Mouse (Mus musculus): Measurements from ENCODE around the gene Eif3l.
"Not testable (repeated sequence)": the region's sequence is repeated elsewhere in the genome, so short reads cannot be mapped to it uniquely, and the experiment has no call there.

Eif3l gene

GRCm38 (mm10) chr15:79074913-79075532, at the start of gene Eif3l:
TSS of gene Eif3l (plus strand) at chr15:79075179.
- peak; percentile 81 for DNase-seq (ENCODE audit: low read depth, low spot score)

GRCm38 (mm10) chr15:79025687-79026308, 49.2 kb upstream of the Eif3l start:
- no peak for DNase-seq (ENCODE audit: low read depth, low spot score)

GRCm38 (mm10) chr15:79026511-79027290, 48.3 kb upstream of the Eif3l start:
- DNase-seq (ENCODE audit: low read depth, low spot score) = no peak

GRCm38 (mm10) chr15:79027291-79028205, 47.4 kb upstream of the Eif3l start:
- no peak for DNase-seq (ENCODE audit: low read depth, low spot score)

GRCm38 (mm10) chr15:79028237-79028738, 46.7 kb upstream of the Eif3l start, which contains the start of gene H1f0:
TSS of gene H1f0 (plus strand) at chr15:79028450.
- peak; percentile 85 for DNase-seq (ENCODE audit: low read depth, low spot score)

GRCm38 (mm10) chr15:79028823-79029484, 46.0 kb upstream of the Eif3l start:
- DNase-seq (ENCODE audit: low read depth, low spot score) = no peak

- no peak for DNase-seq (ENCODE audit: low read depth, low spot score)
These were observed 45.3 kb upstream of the Eif3l start for GRCm38 (mm10) chr15:79029519-79030241.

- peak; percentile 95 for DNase-seq (ENCODE audit: low read depth, low spot score)
These were observed 44.2 kb upstream of the Eif3l start for GRCm38 (mm10) chr15:79030551-79031435.

- DNase-seq (ENCODE audit: low read depth, low spot score) = not testable (repeated sequence)
These were observed 43.1 kb upstream of the Eif3l start for GRCm38 (mm10) chr15:79031908-79032307.

- DNase-seq (ENCODE audit: low read depth, low spot score) = peak; percentile 58
These were observed 37.1 kb upstream of the Eif3l start for GRCm38 (mm10) chr15:79037913-79038328.

- no peak for DNase-seq (ENCODE audit: low read depth, low spot score)
These were observed 36.6 kb upstream of the Eif3l start for GRCm38 (mm10) chr15:79038331-79038730.

- peak; percentile 76 for DNase-seq (ENCODE audit: low read depth, low spot score)
These were observed 36.1 kb upstream of the Eif3l start for GRCm38 (mm10) chr15:79038853-79039252.

GRCm38 (mm10) chr15:79040501-79041416, 34.2 kb upstream of the Eif3l start:
- DNase-seq (ENCODE audit: low read depth, low spot score) = no peak

- DNase-seq (ENCODE audit: low read depth, low spot score) = no peak
These were observed 33.4 kb upstream of the Eif3l start, which contains the start of gene Galr3 for GRCm38 (mm10) chr15:79041585-79041984. TSS of gene Galr3 (plus strand) at chr15:79041885.

- no peak for DNase-seq (ENCODE audit: low read depth, low spot score)
These were observed 32.1 kb upstream of the Eif3l start for GRCm38 (mm10) chr15:79042721-79043491.

GRCm38 (mm10) chr15:79044837-79045236, 30.1 kb upstream of the Eif3l start:
- DNase-seq (ENCODE audit: low read depth, low spot score) = no peak

- DNase-seq (ENCODE audit: low read depth, low spot score) = no peak
These were observed 26.8 kb upstream of the Eif3l start for GRCm38 (mm10) chr15:79048186-79048585.

All from skeletal muscle tissue, adult 2 months (tissue).